Mouse (Mus musculus) cerebellum, adult 11 months (tissue): ENCODE results near the gene Smpd3.
"Not testable (repeated sequence)": the region's sequence is repeated elsewhere in the genome, so short reads cannot be mapped to it uniquely, and the experiment has no call there.

ENCODE experiments used
- DNase-seq: peaks from one replicate; pipeline ENCODE4 v3.0.0; 2022

Smpd3 gene

GRCm38 (mm10) chr8:106321434-106321833 lies 16.4 kb downstream of the Smpd3 start:
- DNase-seq = no peak

GRCm38 (mm10) chr8:106320002-106320401 lies 17.8 kb downstream of the Smpd3 start:
- peak; percentile 38 for DNase-seq

DNA sequence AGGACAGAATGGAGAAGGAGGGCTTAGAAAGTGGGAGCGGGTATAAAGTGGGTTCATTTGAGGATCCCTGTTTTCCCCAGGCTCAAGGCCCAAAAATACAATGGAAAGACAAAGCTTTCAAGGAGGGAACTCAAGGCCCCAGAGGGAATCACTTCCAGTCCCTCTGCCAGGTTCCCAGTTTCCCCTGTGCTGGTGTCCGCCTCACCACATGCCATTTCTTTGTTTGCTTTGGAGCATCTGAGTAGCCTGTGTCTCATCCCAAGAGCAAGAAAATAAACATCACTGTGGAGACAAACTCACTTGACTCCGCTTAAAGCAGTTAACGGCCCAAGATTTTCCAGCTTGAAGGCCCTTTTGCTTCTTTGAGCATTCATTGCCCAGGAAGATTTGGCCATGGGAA lies 20.7 kb downstream of the Smpd3 start:
- no peak for DNase-seq

GRCm38 (mm10) chr8:106316506-106316905 lies 21.3 kb downstream of the Smpd3 start:
- DNase-seq = no peak

GRCm38 (mm10) chr8:106315402-106316187 lies 22.2 kb downstream of the Smpd3 start:
- no peak for DNase-seq

GRCm38 (mm10) chr8:106313799-106314198 lies 24.0 kb downstream of the Smpd3 start:
- DNase-seq = no peak

GRCm38 (mm10) chr8:106313120-106313737 lies 24.6 kb downstream of the Smpd3 start:
- no peak for DNase-seq

GRCm38 (mm10) chr8:106311967-106312366 lies 25.8 kb downstream of the Smpd3 start:
- DNase-seq = no peak

- DNase-seq = no peak
These were observed 27.6 kb downstream of the Smpd3 start for GRCm38 (mm10) chr8:106310026-106310652.

GRCm38 (mm10) chr8:106308082-106308786 lies 29.6 kb downstream of the Smpd3 start:
- not testable (repeated sequence) for DNase-seq

GRCm38 (mm10) chr8:106307586-106307985 lies 30.2 kb downstream of the Smpd3 start:
- DNase-seq = no peak

- DNase-seq = not testable (repeated sequence)
These were observed 31.0 kb downstream of the Smpd3 start for GRCm38 (mm10) chr8:106306711-106307248.

GRCm38 (mm10) chr8:106306076-106306475 lies 31.7 kb downstream of the Smpd3 start:
- no peak for DNase-seq

GRCm38 (mm10) chr8:106305301-106305700 lies 32.5 kb downstream of the Smpd3 start:
- no peak for DNase-seq

DNA sequence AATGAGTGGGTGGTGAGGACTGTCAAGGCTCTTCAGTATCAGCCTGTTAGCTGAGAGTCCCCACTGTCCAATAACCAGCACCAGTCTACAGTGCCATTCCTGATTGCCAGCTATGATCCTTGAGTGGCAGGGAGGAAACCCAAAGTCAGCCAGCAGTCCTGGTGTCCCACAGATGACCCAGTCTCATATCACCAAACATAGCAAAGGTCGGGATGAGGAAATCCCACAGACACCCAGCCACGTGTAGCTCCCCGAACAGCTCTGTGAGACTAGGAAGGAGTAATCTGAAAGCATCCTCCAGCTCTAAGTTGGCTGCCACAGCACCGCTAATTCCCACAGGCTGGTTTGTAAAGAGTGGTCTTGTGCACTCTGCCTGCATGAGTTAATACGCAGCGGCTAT lies 33.5 kb downstream of the Smpd3 start:
- DNase-seq = no peak

GRCm38 (mm10) chr8:106300739-106301715 lies 36.8 kb downstream of the Smpd3 start:
- DNase-seq = no peak

DNA sequence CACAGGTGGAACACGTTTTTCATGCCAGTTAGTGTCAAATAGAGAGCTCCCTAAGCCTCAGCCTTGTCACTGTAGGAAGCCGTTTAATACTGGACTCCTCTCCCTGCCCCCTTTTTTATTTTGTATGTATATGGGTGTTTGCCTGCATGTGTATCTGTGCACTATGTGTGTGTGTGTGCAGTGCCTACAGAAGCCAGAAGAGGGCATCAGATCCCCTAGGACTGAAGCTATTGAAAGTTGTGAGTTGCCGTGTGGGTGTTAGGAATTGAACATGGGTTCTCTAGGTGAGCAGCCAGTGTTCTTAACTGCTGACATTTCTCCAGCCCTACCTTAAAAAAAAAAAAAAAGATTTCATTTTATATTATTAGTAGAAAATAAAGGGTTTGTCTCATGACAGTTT lies 38.1 kb downstream of the Smpd3 start:
- no peak for DNase-seq

DNA sequence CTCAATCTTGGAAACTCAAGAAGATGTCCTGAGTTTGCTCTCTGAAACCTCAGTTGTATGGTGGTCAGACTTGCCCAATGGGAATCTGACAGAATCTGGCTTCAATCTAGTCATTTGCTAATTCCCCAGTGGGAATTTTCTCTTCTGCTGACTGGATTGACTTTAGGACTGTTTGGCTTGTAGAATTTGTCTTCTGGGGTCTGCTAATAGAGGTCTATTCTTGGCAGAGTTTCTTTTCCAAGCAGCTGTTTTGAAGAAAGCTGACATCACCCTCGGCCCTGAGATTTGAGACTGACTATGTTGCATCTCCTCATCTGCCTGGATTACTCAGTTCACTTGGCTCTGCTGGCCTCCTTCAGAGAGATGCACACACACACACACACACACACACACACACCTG lies 38.9 kb downstream of the Smpd3 start:
- DNase-seq = no peak

DNA sequence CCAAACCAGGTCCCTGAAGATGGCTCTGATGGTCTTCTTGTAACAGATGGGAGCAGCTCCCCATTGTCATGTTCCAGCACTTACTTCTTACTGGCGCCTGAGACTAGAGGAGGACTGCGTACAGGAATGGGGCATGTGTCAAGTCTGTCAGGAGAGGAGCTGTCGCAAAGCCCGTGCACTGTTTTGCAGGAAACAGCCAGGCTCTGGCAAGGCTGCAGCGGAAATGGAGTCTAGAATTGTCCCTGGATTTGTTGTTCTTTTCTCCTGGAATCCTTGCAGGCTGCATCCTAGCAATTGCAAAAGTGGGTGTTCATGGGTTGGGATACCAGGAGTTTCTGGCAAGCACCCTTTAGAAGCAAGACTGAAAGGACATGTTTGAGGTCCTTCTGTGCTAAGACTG lies 39.5 kb downstream of the Smpd3 start:
- DNase-seq = no peak

DNA sequence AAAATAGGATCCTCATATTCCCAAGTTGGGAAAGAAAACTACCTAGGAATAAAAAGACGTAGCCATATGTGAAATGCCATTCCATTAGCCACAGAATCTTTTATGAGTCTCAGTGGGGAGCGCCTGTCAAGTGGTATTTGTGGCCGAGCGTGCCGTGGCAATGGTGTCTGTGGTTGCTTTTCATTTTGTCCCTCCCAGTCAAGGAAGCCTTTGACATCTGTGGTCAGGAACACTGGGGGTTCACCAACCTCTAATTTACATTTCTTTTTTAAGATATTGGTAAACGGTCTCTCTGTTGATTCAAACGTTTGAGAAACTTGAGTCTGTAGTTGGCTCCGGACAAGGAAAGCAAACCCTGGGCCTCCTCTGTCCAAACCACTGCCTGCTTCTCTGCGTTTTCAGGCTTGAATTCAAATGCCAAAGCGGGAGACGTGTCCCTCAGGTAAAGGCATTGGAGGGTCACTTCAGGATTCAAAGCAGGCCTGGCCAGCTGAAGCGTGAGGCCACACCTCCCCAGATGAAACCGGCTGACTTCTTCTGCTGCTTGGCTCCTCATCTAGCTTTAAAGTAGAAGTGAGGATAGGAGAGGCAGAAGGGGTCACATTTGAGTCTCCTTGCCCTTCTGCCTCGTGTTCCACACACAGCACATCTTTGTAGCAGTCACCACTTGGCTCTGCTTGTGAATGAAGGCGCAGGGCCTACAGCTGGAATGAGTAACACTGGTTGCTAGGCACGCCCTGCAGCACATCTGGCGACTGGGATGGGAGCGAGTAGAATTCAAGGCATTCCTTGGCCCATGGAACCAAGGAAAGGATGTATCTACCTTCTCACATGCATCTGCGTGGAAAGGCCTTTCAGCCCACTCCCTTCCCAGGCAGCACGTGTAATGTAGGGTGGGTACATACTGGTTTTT lies 45.0 kb downstream of the Smpd3 start:
- no peak for DNase-seq

DNA sequence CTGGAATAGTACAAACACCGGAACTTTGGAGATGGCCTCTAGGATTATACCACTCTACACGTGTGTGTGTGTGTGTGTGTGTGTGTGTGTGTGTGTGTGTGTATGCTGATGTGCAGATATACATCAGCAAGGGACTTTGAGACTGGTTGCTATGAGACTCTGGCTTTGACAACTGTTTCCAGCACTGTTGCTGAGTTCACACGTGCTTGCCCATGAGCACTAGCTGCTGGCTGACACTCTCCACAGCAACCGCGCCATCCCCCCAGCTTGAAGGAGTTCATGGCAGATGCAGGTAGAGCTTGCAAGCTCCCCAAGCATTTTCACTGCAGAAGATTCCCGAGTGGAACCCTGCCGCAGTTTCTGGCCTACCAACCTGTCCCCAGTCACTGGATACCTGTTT lies 48.3 kb downstream of the Smpd3 start:
- no peak for DNase-seq
